Mouse (Mus musculus): ENCODE measurements at regions not wholly inside any gene's neighbourhood (a gene's known extent, or its start where the extent isn't known, plus 50 kb on each side); places are given as distances from the start of the nearest gene placed in this dataset.

DNA sequence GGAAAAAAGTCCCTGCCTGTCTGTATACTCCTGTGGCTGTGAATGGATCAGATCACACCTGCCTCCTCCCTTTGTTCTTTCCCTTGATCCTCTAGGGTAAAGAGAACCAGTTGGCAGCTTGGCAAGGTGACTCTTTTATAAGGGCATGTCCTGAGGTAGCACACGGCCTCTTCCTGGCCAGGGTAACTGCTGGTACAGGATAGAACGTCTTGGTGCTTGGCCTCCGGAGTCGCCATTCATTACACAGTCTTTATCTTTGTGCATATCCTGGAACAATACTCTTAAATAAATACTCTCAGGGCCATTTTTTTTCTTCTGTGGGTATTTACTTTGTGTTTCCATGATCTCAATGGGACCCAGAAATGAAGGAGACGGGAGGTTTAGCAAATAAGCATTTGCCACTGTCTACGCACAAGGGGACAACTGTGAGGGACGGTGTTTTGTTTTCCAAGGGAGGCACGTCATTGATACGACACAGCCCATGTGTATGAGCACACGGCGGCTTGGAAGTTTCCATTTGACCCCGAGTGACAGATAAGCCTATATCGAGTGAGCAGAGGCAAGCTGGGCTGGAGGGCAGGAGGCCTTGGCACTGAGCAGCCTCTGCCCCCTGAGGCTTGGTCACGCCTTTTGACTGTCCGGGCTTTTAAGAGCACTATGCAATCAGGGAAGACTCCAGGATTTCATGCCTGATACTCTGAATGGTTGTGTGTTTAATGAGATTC is 151.1 kb downstream of the Irs2 start:
- H3K4me3 ChIP-seq: no peak overlapping the region
- H3K27ac ChIP-seq: no peak overlapping the region
- intact Hi-C loops (cut with DNase I): no loop called here
- no peak for DNase-seq
- TF ChIP-seq CTCF (IDR thresholded peaks at IDR 0.05): no peak

DNA sequence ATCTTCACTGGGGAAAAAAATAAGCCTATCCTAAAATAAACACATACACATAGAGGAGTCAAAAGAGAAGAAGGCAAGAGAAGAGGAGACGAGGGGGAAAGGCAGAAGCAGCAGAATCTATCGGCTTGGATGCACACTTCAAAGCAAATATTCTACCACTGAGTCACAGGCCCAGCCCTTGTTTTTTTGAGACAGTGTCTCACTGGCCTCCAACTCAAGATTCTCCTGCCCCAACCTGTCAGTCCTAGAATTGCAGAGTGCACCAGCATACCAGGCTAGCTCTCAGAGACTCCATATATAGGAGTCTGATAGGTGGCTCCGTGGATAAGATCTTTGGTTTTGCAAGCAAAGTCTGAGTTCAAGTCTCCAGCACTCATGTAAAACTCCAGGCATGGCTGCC is 152.6 kb downstream of the Irs2 start:
- TF ChIP-seq CTCF (IDR thresholded peaks at IDR 0.05): no peak
- Histone ChIP-seq H3K4me3 (no peak overlapping the region), H3K27ac (no peak overlapping the region)
- intact Hi-C loops (cut with DNase I): no loop called here
- no peak for DNase-seq

DNA sequence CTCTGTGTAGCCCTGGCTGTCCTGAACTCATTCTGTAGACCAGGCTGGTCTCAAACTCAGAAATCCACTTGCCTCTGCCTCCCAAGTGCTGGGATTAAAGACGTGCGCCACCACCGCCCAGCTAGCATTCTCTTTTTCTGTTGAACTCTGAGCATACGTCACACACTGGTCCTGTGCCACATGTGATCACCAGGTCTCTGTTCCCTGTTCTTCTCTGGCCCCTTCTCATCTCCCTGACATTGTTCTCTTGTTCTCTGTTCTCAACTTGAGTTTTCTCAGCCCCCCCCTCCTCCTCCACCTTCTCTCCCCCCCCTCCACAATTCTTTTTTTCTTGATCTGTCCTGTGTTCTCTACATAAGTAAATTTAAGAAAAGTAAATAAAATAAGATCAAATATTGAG is 153.1 kb downstream of the Irs2 start:
- no peak for TF ChIP-seq CTCF (IDR thresholded peaks at IDR 0.05)
- no peak overlapping the region for H3K4me3 ChIP-seq
- DNase-seq: no peak
- intact Hi-C loops (cut with DNase I): no loop called here
- H3K27ac ChIP-seq: no peak overlapping the region

DNA sequence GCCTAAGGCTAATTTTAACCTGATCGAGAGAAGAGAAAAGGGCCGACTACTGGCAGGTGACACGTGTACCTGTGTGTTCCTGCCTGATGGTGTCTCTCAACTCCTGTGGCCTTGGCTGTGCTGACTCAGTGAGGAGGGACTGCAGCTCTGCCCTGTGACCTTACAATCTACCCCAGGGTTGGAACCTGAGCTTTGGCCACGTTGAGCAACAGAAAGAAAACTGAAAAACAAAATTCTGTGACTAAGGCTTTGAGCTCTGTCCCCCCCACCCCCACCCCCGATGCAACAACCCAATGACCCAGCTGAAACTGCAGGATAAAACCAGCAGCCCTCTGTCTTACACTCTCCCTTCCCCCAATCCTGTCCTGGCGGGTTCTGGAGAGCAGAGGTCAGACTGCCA is 153.7 kb downstream of the Irs2 start:
- Histone ChIP-seq H3K27ac (no peak overlapping the region), H3K4me3 (no peak overlapping the region)
- intact Hi-C loops (cut with DNase I): no loop called here
- no peak for DNase-seq
- TF ChIP-seq CTCF (IDR thresholded peaks at IDR 0.05): no peak

DNA sequence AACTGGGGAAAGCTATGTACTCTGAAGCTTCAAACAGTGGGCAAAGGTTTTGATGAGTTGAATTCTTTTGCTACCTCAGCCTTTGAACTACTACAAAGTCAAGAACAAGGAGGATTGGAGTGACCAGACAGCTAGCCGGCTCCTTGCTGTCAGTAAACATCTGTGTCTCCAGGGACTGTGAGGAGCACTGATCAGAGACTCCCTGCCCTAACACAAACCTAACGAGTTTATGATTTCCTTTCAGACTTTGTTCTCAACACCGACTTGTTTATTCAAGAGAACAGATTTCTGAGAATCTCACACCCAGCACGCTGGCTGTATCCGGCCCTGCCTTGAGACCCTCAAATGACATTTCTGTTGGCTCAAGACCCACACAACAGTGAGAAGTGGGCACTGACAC is 154.4 kb downstream of the Irs2 start:
- intact Hi-C loops (cut with DNase I): no loop called here
- DNase-seq: no peak
- H3K4me3 ChIP-seq: no peak overlapping the region
- TF ChIP-seq CTCF (IDR thresholded peaks at IDR 0.05): no peak
- no peak overlapping the region for H3K27ac ChIP-seq

DNA sequence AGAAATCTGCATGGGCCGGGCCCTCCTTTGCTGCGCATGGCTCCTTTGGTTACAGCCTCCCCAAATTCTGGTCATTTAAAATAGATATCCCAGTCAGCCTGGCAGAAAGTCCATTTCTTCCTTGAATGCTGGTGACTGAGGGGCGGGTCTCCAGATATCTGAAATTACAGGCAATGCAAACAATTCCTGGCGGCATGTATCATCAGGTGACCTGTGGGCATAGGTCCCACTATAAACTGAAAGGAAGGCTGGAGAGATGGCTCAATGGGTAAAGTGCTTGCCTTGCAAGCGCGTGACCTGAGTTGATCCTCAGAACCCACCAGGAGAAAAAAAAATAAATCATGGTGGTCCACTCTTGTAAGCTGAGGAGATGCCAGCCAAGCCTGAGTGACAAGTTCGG is 158.3 kb downstream of the Irs2 start:
- intact Hi-C loops (cut with DNase I): no loop called here

DNA sequence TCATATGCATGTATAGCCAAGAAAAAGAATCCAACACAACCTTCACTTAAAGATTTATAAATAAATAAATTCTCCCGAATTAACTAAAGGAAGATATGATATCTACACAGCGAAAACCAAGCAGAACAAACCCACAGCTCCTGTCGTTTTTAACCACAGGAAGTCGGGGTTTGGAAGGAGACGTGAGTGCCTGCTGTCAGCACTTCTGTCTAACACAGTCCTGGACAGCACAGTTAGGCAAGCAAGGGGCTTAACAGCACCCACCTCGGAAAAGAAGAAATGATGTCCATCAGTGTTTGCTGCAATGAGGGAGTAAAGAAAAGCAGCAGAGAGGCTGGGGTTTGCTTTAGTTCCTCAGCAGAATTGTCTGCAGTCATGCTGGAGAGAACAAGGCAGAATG is 162.7 kb downstream of the Irs2 start:
- no peak for DNase-seq
- intact Hi-C loops (cut with DNase I): no loop called here
- TF ChIP-seq CTCF (IDR thresholded peaks at IDR 0.05): no peak
- no peak overlapping the region for H3K27ac ChIP-seq
- no peak overlapping the region for H3K4me3 ChIP-seq

More for the DNA sequence above, 158.3 kb downstream of the Irs2 start:
- TF ChIP-seq CTCF (IDR thresholded peaks at IDR 0.05): no peak
- no peak for DNase-seq
- Histone ChIP-seq H3K4me3 (no peak overlapping the region), H3K27ac (no peak overlapping the region)

DNA sequence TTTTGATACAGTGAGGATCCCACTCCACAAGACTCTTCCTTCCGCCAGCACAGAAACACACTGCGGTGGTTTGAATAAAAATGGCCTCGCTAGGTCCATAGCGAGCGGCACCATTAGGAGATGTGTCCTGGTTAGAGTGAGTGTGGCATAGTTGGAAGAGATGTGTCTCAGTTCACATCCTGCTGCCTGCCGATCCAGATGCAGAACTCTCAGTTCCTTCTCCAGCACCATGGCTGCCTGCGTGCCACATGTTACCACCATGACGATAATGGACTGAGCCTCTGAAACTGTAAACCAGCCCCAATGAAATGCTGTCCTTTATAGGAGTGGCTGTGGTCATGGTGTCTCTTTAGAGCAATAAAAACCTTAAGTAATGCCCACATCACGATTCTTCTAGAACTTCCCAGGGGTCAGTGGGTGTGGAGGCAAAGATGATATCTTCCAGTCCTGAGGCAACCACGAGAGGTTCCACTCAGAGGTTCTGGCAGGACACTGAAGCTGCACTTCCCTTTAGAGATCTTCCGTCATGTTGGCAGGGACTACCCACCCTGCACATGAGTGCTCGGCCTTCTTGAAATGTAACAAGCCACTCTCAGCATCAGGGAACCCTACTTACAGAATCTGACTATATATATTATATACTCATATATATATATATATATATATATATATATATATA is 167.3 kb downstream of the Irs2 start:
- TF ChIP-seq CTCF (IDR thresholded peaks at IDR 0.05): no peak
- Histone ChIP-seq H3K4me3 (no peak overlapping the region), H3K27ac (no peak overlapping the region)
- DNase-seq: no peak
- intact Hi-C loops (cut with DNase I): no loop called here

DNA sequence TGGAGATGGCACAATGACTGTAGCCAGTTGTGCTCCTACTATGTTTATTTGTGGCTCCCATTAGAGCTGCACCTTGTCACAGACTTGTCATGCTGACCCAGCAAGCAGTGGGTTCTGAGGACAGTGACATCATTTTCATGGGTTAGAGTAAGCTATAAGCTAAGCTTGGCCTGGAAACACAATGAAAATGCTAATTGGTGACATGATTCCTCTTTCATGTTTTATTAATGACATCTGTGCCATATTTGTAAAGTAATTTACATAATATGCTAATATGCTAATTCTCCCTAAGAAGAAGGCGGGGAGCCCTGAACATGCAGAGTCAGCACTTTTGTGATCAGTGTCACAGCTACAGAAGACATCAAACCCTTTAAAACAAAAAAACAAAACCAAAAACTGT is 168.2 kb downstream of the Irs2 start:
- H3K4me3 ChIP-seq: no peak overlapping the region
- no peak for TF ChIP-seq CTCF (IDR thresholded peaks at IDR 0.05)
- H3K27ac ChIP-seq: no peak overlapping the region
- intact Hi-C loops (cut with DNase I): no loop called here
- no peak for DNase-seq

DNA sequence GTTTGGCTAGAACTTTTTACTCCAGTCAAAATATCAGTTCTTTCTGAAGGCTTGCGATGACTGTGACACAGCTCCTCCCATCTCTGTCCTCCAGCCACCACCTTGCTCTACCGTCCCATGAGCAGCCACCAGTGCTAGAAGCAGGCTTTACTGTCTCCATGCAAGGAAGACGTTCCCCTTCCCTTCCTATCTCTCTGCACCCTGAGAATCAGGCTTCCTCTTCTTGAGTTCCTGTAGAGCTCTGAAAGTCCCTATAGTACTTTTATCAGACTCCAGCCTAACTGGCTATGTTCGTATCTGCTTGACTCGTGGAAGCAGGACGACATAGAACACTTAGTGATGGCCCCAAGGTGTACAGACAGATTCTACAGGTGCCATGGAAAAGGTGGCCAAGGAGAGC is 173.2 kb downstream of the Irs2 start:
- intact Hi-C loops (cut with DNase I): no loop called here
- DNase-seq: no peak
- TF ChIP-seq CTCF (IDR thresholded peaks at IDR 0.05): no peak

DNA sequence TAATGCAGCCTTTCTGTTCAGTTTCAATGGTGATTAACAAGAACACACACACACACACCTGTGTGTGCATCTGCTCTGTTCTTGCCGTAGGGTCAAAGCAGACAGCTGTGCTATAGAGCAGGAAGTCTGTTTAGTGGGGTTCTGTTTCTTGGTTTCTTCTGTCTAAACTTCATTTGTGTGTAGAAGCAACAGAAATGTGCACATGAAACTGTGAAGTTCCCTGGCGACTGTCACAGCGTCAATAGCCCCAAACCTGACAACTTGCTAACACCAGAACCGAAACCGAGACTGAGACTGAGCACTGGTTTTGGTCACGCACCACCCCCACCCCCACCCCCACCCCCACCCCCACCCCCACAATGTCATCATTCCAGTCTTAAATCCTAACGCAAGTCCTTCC is 176.4 kb downstream of the Irs2 start:
- Histone ChIP-seq H3K27ac (no peak overlapping the region), H3K4me3 (no peak overlapping the region)
- no peak for TF ChIP-seq CTCF (IDR thresholded peaks at IDR 0.05)
- intact Hi-C loops (cut with DNase I): no loop called here
- no peak for DNase-seq

More for the DNA sequence above, 173.2 kb downstream of the Irs2 start:
- Histone ChIP-seq H3K27ac (no peak overlapping the region), H3K4me3 (no peak overlapping the region)

DNA sequence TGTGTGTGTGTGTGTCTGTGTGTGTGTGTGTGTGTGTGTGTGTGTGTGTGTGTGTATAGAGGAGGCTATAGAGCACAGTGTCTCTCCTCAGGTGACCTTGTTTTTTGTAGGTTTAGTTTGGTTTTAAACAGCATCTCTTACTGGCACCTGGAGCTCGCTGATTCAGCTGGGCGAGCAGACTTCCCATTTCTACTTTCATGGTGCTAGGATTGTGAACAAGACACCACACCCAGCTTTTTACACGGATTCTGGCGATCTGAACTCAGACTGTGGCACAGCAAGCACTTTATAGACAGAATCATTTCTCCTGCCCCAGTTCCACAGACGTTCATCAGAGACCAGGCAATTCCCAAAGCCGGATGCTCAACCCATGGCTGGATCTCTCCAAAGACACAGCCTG is 177.0 kb downstream of the Irs2 start:
- no peak overlapping the region for H3K4me3 ChIP-seq
- no peak overlapping the region for H3K27ac ChIP-seq
- TF ChIP-seq CTCF (IDR thresholded peaks at IDR 0.05): no peak
- DNase-seq: no peak
- intact Hi-C loops (cut with DNase I): no loop called here

DNA sequence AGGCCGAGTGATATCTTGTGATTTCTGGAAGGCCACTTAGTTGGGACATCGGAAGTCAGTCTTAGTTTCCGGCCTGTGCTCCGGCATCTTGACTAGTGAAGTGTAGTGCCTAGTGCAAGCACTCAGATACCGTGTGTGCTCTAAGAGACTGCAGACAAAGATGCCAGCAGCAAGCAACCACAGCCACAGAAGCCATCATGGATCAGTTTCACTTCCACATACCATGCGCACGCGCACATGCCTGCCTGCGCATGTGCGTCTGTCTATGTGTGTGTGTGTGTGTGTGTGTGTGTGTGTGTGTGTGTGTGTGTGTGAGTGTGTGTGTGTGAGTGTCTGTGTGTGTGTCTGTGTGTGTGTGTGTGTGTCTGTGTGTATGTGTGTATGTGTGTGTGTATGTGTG is 177.4 kb downstream of the Irs2 start:
- H3K27ac ChIP-seq: no peak overlapping the region
- DNase-seq: no peak
- no peak overlapping the region for H3K4me3 ChIP-seq
- no peak for TF ChIP-seq CTCF (IDR thresholded peaks at IDR 0.05)
- intact Hi-C loops (cut with DNase I): no loop called here

DNA sequence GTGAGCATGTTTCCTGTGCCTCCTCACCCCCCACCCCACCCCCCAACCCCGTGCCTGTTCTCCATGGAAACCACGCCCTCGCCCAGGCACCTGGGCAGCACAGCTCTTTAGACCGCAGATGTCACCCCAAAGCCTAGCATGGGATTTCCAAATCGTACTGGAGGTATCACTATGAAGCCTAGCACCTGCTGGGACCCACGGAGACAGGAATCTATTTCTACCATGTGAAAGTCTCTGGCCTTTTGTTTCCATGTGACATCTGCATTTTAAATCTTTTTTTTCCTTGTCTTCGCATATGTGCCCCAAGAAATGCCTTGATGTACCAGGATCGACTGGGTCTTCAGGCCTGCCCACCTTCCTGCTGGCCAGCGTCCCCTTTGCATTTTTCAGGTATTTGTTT is 179.7 kb downstream of the Irs2 start:
- TF ChIP-seq CTCF (IDR thresholded peaks at IDR 0.05): no peak

More for the DNA sequence above, 179.7 kb downstream of the Irs2 start:
- Histone ChIP-seq H3K27ac (no peak overlapping the region), H3K4me3 (no peak overlapping the region)
- intact Hi-C loops (cut with DNase I): loop anchor here (5.0 to 10.0 kb wide), 2 partner anchors 179 to 254 kb away; partner anchors contain the start of gene Irs2
- DNase-seq: no peak
